Comparison of ENCODE assay signal across 13 mouse cellular contexts in genomic region chr14:57409106-57409505, GRCm38 (mm10). TPM values are rescaled to one million over a fixed set of nuclear protein-coding genes. Genes with fewer than 3 reads are reported as not detected.
DNase-seq lines count a peak whose midpoint lies in the region; ATAC-seq and TF ChIP-seq lines count a peak whose summit lies in the region.
"Had no signal": no experiment of that assay in that cellular context is flagged by ENCODE, and none has a peak within 500 bp of the region (broad histone marks: within the 10 kb centered on the region; RNA-seq: fewer than 3 reads in every experiment).

No protein-coding gene starts in this region.

- intact Hi-C loops in left cerebral cortex, adult 2 months (cut with DNase I), result loop anchor here (1.0 to 5.0 kb wide), 2 partner anchors 37 to 302 kb away; no protein-coding TSS in a partner anchor

- H3K4me3 ChIP-seq in left cerebral cortex, adult 2 months, result no peak overlapping the region
- H3K4me3 ChIP-seq: embryonic facial prominence, embryonic 12.5 days; liver, embryonic 13.5 days; myocyte had no signal

- TF ChIP-seq CTCF in left cerebral cortex, adult 2 months (IDR thresholded peaks at IDR 0.05), result peak; percentile 43

- no peak for ATAC-seq in CD4-positive, CD25-positive, alpha-beta regulatory T cell, adult 4 months
- no peak for ATAC-seq in megakaryocyte, adult 5-6 weeks (ENCODE audit: poor library complexity, severe bottlenecking)

- H3K27ac ChIP-seq in left cerebral cortex, adult 2 months, result no peak overlapping the region
- H3K27ac ChIP-seq: embryonic facial prominence, embryonic 12.5 days; liver, embryonic 13.5 days had no signal

- DNase-seq in CD4-positive, CD25-positive, alpha-beta regulatory T cell, adult 2 months (ENCODE audit: low read depth, low spot score), result peak; percentile 48
- no peak for DNase-seq in left cerebral cortex, adult 2 months (ENCODE audit: extremely low spot score in 1 of 2, low spot score in 2 of 2)
- no peak for DNase-seq in left cerebral cortex, adult 8-10 months (ENCODE audit: low spot score in 2 of 2)
- DNase-seq in MN1 (ENCODE audit: low spot score), result peak; percentile 54
- peak; percentile 62 for DNase-seq in induced T-regulatory cell, adult 2 months (ENCODE audit: low read depth)
- no peak for DNase-seq in heart, postnatal 4 days
- DNase-seq: adrenal gland, postnatal 36 days; kidney, postnatal 14 days; liver, embryonic 13.5 days had no signal

RNA-seq across cellular contexts. Expression of gene Cryl1, which starts 10.8 kb away (rescaled TPM):
- polyA plus RNA-seq in CD4-positive, CD25-positive, alpha-beta regulatory T cell, adult 4 months (2017; shearing (Covaris generic)), result 10 to 100 TPM; 19.0 to 33.0 TPM
- total RNA-seq in left cerebral cortex, adult 2 months (2021), result 10 to 100 TPM; 16.1 to 19.7 TPM
- total RNA-seq in left cerebral cortex, adult 8-10 months (2022), result 10 to 100 TPM; 16.0 to 22.1 (median 20.4) TPM
- 38.1 and 40.5 TPM in 2 replicates for total RNA-seq in megakaryocyte, adult 5-6 weeks (2015)
- 35.8 and 36.3 TPM in 2 replicates for total RNA-seq in megakaryocyte, adult 5-6 weeks (2017)
- total RNA-seq in heart, postnatal 4 days (2021), result 1 to 10 TPM; 9.3 to 9.6 TPM

RNA-seq across cellular contexts. Expression of gene Ift88, which starts 14.8 kb away (rescaled TPM):
- polyA plus RNA-seq in CD4-positive, CD25-positive, alpha-beta regulatory T cell, adult 4 months (2017; shearing (Covaris generic)), result 1 to 10 TPM; 3.1 to 7.1 TPM
- 10 to 100 TPM; 15.5 to 20.0 TPM for total RNA-seq in left cerebral cortex, adult 2 months (2021)
- total RNA-seq in left cerebral cortex, adult 8-10 months (2022), result 10 to 100 TPM; 15.3 to 20.8 (median 17.9) TPM
- total RNA-seq in megakaryocyte, adult 5-6 weeks (2015), result 1.6 and 3.1 TPM in 2 replicates
- total RNA-seq in megakaryocyte, adult 5-6 weeks (2017), result 2.7 and 3.0 TPM in 2 replicates
- total RNA-seq in heart, postnatal 4 days (2021), result 1 to 10 TPM; 5.4 to 8.1 TPM

Comparison
In these comparisons a context has a peak if more than half of its experiments do, and no peak if none do; other contexts are left out.
1. DNase-seq: peak in CD4-positive, CD25-positive, alpha-beta regulatory T cell, adult 2 months (single experiment), MN1 (single experiment) and induced T-regulatory cell, adult 2 months (single experiment); none in left cerebral cortex, adult 2 months (0 of 2), left cerebral cortex, adult 8-10 months (0 of 2) and heart, postnatal 4 days (single experiment).